Mouse (Mus musculus): Measurements from ENCODE around the gene Gm10272. TPM values are rescaled to one million over a fixed set of nuclear protein-coding genes. Genes with fewer than 3 reads are reported as not detected.

Gene Gm10272
- not detected for polyA plus RNA-seq (2017; shearing (Covaris generic))

DNA sequence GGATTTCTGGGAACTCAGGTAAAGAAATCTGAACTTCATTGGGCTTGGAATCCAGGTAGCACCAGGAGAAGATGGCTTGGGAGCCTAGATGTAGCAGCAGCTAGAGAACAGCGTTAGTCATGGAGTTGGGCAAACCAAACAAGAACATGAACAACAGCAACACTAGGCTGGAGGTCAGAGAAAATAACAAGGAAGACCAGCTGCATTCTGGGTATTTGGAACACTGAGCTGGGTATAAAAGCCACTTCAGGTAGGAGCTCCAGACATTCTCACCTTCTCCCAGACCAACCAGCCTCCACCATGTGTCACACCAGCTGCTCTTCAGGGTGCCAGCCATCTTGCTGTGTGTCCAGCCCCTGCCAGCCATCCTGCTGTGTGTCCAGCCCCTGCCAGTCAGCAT lies at the start of gene Gm10272:
Gm10272 (plus strand) TSS at position 301 of the 400 bp plus-strand sequence.

DNA sequence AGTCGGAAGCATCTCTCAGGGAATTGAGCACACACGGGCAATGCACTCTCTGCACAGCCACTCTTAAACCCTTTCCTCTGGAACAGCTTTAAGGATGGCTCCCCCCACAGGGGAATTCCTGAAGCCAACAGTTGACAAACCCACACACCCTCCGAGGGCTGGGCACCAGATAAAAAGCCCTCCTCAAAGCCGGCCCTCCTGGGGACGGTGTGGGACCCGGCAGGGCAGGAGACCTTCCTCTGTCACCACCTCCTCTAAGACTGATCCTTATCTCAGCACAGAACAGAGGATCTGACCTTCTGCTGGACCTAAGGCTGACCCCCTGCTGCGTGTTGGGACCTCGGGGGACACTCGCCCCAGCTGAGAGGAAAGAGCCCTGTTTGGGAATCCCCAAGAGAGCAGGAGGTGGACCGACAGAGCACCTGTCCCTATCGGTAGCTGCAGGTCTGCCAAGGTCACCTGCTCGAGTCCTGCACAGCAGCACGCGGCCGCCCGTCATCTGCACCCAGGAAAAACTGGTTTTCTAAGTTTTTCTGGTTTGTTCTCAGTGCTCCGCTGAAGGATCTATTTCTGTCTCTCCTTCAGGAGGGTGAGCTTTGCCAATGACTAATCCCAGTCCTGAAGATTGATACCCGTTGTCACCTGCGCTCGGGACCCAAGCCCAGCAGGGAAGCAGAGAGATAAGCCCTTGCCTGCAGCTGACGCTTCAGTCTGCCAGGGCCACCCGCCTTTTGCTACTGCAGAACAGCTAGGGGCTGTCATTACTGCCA lies 20.3 kb upstream of the Gm10272 start, which contains the start of gene Tspear:
Tspear (plus strand) TSS at position 675 of the 770 bp plus-strand sequence.

DNA sequence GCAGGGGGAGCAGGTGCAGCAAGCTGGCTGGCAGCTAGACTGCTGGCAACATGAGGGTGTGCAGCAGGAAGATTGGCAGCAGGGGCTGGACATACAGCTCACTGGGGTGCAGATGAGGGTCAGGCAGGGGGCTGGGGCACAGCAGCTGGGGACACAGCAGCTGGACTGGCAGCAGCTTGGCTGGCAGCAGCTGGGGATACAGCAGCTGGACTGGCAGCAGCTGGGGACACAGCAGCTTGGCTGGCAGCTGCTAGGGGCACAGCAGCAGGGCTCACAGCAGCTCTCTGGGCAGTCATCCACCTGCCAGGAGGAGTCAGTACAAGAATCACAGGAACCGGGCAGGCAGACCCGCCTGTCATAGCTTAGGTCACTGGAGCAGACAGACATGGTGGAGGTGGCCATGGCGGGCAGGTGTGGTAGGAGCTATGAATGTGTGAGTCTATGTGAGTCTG lies 16.0 kb upstream of the Gm10272 start, which contains the start of gene Gm19402:
Gm19402 (minus strand) TSS at position 402 of the 452 bp plus-strand sequence.

DNA sequence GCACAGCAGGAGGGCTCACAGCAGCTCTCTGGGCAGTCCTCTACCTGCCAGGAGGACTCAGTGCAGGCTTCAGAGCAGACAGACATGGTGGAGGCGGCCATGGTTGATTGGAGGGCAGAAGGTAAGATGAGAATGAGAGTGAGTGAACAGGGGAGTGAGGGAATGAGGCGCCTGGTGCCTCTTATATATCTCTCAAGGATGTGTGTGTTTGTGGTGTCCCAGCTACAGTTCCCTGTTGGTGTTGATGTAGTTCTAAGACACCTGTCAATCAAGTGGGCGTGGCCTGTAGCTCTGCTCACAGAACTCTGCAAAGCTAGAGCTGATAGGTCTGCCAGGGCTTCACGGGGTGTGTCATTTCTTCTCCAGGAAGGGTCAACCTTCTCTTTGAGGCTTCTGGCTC lies 9.3 kb upstream of the Gm10272 start, which contains the start of gene Gm9508:
Gm9508 (minus strand) TSS at position 101 of the 400 bp plus-strand sequence.

DNA sequence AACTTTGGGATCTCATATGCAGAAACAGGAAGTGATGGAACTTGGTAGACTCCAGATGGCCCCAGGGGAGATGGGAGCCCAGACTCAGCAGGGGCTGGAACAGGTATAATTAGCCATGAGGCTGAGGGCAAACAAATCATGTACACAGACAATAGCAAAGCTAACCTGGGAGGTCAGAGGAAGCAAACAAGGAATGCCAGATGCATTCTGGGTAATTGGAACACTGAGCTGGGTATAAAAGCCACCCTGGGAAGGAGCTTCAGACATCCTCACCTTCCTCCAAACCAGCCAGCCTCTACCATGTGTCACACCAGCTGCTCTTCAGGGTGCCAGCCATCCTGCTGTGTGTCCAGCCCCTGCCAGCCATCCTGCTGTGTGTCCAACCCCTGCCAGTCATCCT lies 4.7 kb downstream of the Gm10272 start, which contains the start of gene Gm10024:
Gm10024 (plus strand) TSS at position 301 of the 400 bp plus-strand sequence.

DNA sequence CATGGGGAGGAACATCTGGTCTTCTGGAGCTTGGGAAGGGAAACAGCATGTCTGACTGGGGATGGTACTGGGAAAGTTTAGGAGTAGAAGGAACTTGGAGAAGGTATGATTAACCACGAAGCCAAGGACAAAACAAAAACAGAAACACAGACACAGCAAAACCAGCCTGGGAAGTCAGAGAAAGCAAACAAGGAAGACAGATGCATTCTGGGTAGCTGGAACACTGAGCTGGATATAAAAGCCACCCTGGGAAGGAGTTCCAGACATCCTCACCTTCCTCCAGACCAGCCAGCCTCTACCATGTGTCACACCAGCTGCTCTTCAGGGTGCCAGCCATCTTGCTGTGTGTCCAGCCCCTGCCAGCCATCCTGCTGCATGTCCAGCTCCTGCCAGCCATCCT lies 9.1 kb downstream of the Gm10272 start, which contains the start of gene Gm10142:
Gm10142 (plus strand) TSS at position 301 of the 400 bp plus-strand sequence.

DNA sequence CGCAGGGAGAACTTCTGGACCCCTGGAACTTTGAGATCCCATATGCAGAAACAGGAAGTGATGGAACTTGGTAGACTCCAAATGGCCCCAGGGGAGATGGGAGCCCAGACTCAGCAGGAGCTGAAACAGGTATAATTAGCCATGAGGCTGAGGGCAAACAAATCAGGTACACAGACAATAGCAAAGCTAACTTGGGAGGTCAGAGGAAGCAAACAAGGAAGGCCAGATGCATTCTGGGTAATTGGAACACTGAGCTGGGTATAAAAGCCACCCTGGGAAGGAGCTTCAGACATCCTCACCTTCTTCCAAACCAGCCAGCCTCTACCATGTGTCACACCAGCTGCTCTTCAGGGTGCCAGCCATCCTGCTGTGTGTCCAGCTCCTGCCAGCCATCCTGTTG lies 13.9 kb downstream of the Gm10272 start, which contains the start of gene Krtap12-1:
Krtap12-1 (plus strand) TSS at position 301 of the 400 bp plus-strand sequence.

DNA sequence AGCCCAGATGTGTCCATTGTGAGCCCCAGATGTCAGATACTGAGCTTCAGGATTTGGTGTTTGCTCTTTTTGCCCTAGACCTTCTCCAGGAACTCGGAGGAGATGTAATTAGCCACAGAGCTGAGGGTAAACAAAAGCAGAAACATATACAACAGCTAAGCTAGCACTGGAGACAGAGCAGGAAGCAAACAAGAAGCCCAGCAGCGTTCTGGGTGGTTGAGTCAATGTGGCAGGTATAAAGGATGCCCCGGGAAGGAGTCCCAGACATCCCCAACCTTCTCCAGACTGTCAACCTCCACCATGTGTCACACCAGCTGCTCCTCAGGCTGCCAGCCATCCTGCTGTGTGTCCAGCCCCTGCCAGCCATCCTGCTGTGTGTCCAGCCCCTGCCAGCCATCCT lies 19.8 kb downstream of the Gm10272 start, which contains the start of gene Gm10100:
Gm10100 (plus strand) TSS at position 301 of the 400 bp plus-strand sequence.

DNA sequence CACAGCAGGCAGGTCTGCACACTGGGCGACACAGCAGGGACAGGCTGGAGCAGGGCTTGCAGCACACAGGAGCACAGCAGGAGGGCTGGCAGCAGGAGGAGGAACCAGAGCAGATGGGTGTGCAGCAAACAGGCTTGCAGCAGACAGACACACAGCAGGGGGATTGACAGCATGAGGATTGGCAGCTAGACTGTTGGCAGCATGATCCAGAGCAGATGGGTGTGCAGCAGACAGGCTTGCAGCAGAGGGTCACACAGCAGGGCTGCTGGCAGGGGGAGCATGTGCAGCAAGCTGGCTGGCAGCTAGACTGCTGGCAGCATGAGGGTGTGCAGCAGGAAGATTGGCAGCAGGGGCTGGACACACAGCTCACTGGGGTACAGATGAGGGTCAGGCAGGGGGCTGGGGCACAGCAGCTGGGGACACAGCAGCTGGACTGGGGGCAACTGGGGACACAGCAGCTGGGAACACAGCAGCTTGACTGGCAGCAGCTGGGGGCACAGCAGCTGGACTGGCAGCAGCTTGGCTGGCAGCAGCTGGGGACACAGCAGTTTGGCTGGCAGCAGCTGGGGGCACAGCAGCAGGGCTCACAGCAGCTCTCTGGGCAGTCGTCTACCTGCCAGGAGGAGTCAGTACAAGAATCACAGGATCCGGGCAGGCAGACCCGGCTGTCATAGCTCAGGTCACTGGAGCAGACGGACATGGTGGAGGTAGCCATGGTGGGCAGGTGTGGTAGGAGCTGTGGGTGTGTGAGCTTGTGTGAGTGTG lies 35.7 kb downstream of the Gm10272 start, which contains the start of gene Gm18596:
Gm18596 (minus strand) TSS at position 715 of the 765 bp plus-strand sequence.

DNA sequence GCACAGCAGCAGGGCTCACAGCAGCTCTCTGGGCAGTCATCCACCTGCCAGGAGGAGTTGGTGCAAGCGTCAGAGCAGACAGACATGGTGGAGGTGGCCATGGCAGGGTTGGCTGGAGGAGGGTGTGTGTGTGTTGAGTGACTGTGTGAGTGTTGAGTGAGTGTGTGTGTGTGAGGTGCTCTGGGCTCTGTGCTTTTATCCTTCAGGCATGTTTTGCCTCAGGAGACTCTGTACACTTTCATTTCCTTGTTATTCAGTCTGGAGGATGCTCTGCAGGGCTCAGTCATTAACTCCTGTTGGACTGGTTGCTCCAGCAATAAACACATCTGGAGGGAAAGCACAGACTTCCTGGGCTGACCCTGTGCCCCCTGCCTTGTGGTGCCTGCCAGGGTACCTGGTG lies 44.8 kb downstream of the Gm10272 start, which contains the start of gene Gm9736:
Gm9736 (minus strand) TSS at position 101 of the 400 bp plus-strand sequence.

Other genes starting within 250 kb of the Gm10272 start
- 41.4 TPM for gene Fam207a, start 190.8 kb upstream of the Gm10272 start, polyA plus RNA-seq (2017; shearing (Covaris generic))
- 605 TPM for gene Itgb2, start 176.4 kb upstream of the Gm10272 start, polyA plus RNA-seq (2017; shearing (Covaris generic))
- gene Pttg1ip, start 124.9 kb upstream of the Gm10272 start, polyA plus RNA-seq (2017; shearing (Covaris generic)): 129 TPM
- 129 TPM for gene Sumo3, start 100.5 kb upstream of the Gm10272 start, polyA plus RNA-seq (2017; shearing (Covaris generic))
- gene Gm49325, start 100.4 kb upstream of the Gm10272 start, polyA plus RNA-seq (2017; shearing (Covaris generic)): not detected
- gene Ube2g2, start 84.4 kb upstream of the Gm10272 start, polyA plus RNA-seq (2017; shearing (Covaris generic)): 62.1 TPM
- gene Tspear, start 20.1 kb upstream of the Gm10272 start, polyA plus RNA-seq (2017; shearing (Covaris generic)): 0.87 TPM
- gene Gm19402, start 15.9 kb upstream of the Gm10272 start, polyA plus RNA-seq (2017; shearing (Covaris generic)): not detected
- gene Gm9508, start 9.4 kb upstream of the Gm10272 start, polyA plus RNA-seq (2017; shearing (Covaris generic)): not detected
- not detected for gene Gm10024, start 4.8 kb downstream of the Gm10272 start, polyA plus RNA-seq (2017; shearing (Covaris generic))
- gene Gm10142, start 9.2 kb downstream of the Gm10272 start, polyA plus RNA-seq (2017; shearing (Covaris generic)): not detected
- gene Krtap12-1, start 14.0 kb downstream of the Gm10272 start, polyA plus RNA-seq (2017; shearing (Covaris generic)): not detected
- not detected for gene Gm10100, start 19.9 kb downstream of the Gm10272 start, polyA plus RNA-seq (2017; shearing (Covaris generic))
- gene Gm18596, start 36.0 kb downstream of the Gm10272 start, polyA plus RNA-seq (2017; shearing (Covaris generic)): not detected
- gene Gm9736, start 44.7 kb downstream of the Gm10272 start, polyA plus RNA-seq (2017; shearing (Covaris generic)): not detected
- not detected for gene Gm3233, start 53.1 kb downstream of the Gm10272 start, polyA plus RNA-seq (2017; shearing (Covaris generic))
- gene Gm3238, start 64.7 kb downstream of the Gm10272 start, polyA plus RNA-seq (2017; shearing (Covaris generic)): not detected
- not detected for gene Gm7138, start 70.3 kb downstream of the Gm10272 start, polyA plus RNA-seq (2017; shearing (Covaris generic))
- gene Gm3250, start 75.9 kb downstream of the Gm10272 start, polyA plus RNA-seq (2017; shearing (Covaris generic)): not detected
- gene Gm7137, start 81.6 kb downstream of the Gm10272 start, polyA plus RNA-seq (2017; shearing (Covaris generic)): not detected
- gene Gm9639, start 88.5 kb downstream of the Gm10272 start, polyA plus RNA-seq (2017; shearing (Covaris generic)): not detected
- not detected for gene Gm19668, start 92.5 kb downstream of the Gm10272 start, polyA plus RNA-seq (2017; shearing (Covaris generic))
- not detected for gene Gm9507, start 105.2 kb downstream of the Gm10272 start, polyA plus RNA-seq (2017; shearing (Covaris generic))
- gene Gm2696, start 108.1 kb downstream of the Gm10272 start, polyA plus RNA-seq (2017; shearing (Covaris generic)): not detected
- gene Krtap10-4, start 120.5 kb downstream of the Gm10272 start, polyA plus RNA-seq (2017; shearing (Covaris generic)): not detected
- not detected for gene Krtap10-10, start 129.3 kb downstream of the Gm10272 start, polyA plus RNA-seq (2017; shearing (Covaris generic))
- not detected for gene Gm36176, start 140.2 kb downstream of the Gm10272 start, polyA plus RNA-seq (2017; shearing (Covaris generic))
- not detected for gene Gm10318, start 146.2 kb downstream of the Gm10272 start, polyA plus RNA-seq (2017; shearing (Covaris generic))
- not detected for gene Gm3285, start 155.3 kb downstream of the Gm10272 start, polyA plus RNA-seq (2017; shearing (Covaris generic))
- gene Lrrc3, start 195.9 kb downstream of the Gm10272 start, polyA plus RNA-seq (2017; shearing (Covaris generic)): not detected

Data from CD4-positive, CD25-positive, alpha-beta regulatory T cell, adult 9 weeks (primary cell).